Mouse (Mus musculus) MEL (cell line): ENCODE results near the gene Nck1. TPM values are rescaled to one million over a fixed set of nuclear protein-coding genes. Genes with fewer than 3 reads are reported as not detected.

Experiments used
- DNase-seq: peaks from one replicate; pipeline ENCODE4 v3.0.0; 2011; ENCODE audit warnings: low read depth, low spot score
- H3K27ac ChIP-seq: 2 replicates; pipeline ENCODE4 v1.5.1; 2012; ENCODE audit warnings: low read depth, mild to moderate bottlenecking, control low read depth, low read length, moderate library complexity; ENCODE audit not compliant: control insufficient read depth
- H3K27me3 ChIP-seq, 2 experiments: fragments of 150-350 bp in 1 of 2; sonication (generic) in 1 of 2; 2 replicates each; pipeline ENCODE4 v1.6.1; 2012; ENCODE audit warnings: low read length in 2 of 2, mild to moderate bottlenecking in 2 of 2, improper control_type of control experiment in 1 of 2, moderate library complexity in 1 of 2; ENCODE audit not compliant: insufficient read depth in 2 of 2, control insufficient read depth in 1 of 2
- H3K36me3 ChIP-seq, 2 experiments: 2 replicates each; pipeline ENCODE4 v1.6.1; 2012 to 2014; ENCODE audit warnings: low read length in 2 of 2, improper control_type of control experiment in 1 of 2, inconsistent platforms in 1 of 2, mild to moderate bottlenecking in 1 of 2; ENCODE audit not compliant: insufficient read depth in 2 of 2, control insufficient read depth in 1 of 2
- H3K4me1 ChIP-seq, 2 experiments: fragments of 150-350 bp in 1 of 2; sonication (generic) in 1 of 2; 2 replicates each; pipeline ENCODE4 v1.6.1; 2012; ENCODE audit warnings: low read length in 2 of 2, improper control_type of control experiment in 1 of 2, mild to moderate bottlenecking in 1 of 2; ENCODE audit not compliant: insufficient read depth in 2 of 2, control insufficient read depth in 1 of 2
- H3K4me3 ChIP-seq, 2 experiments: fragments of 150-350 bp in 1 of 2; sonication (generic) in 1 of 2; 2 replicates each; pipeline ENCODE4 v1.5.1; 2012; ENCODE audit warnings: low read depth in 2 of 2, low read length in 2 of 2, mild to moderate bottlenecking in 2 of 2, moderate library complexity in 2 of 2, control low read depth in 1 of 2, improper control_type of control experiment in 1 of 2; ENCODE audit not compliant: control insufficient read depth in 1 of 2, insufficient read depth in 1 of 2
- H3K79me2 ChIP-seq: 2 replicates; pipeline ENCODE4 v1.6.1; 2012; ENCODE audit warnings: mild to moderate bottlenecking, low read length, moderate library complexity; ENCODE audit not compliant: control insufficient read depth, poor library complexity, insufficient read depth
- H3K9ac ChIP-seq: 2 replicates; pipeline ENCODE4 v1.6.1; 2012; ENCODE audit warnings: low read depth, mild to moderate bottlenecking, control low read depth, low read length, moderate library complexity; ENCODE audit not compliant: control insufficient read depth, poor library complexity, severe bottlenecking
- H3K9me3 ChIP-seq: fragments of 150-350 bp; sonication (generic); replicated peaks from 2 replicates; pipeline ENCODE4 v1.6.1; 2012; ENCODE audit warnings: mild to moderate bottlenecking, low read length, improper control_type of control experiment, moderate library complexity; ENCODE audit not compliant: insufficient read depth
- BHLHE40 ChIP-seq: IDR thresholded peaks from 2 replicates; pipeline ENCODE4 v1.6.1; 2012; ENCODE audit warnings: low read depth, mild to moderate bottlenecking, inconsistent platforms, low read length, improper control_type of control experiment, borderline replicate concordance
- CHD1 ChIP-seq: IDR thresholded peaks from 2 replicates; pipeline ENCODE4 v1.6.1; 2012; ENCODE audit warnings: low read depth, mild to moderate bottlenecking, inconsistent platforms, low read length, improper control_type of control experiment
- CHD2 ChIP-seq: IDR thresholded peaks from 2 replicates; pipeline ENCODE4 v1.6.1; 2011; ENCODE audit warnings: low read length, improper control_type of control experiment
- CTCF ChIP-seq, 3 experiments: IDR thresholded peaks in 2 of 3; conservative IDR thresholded peaks in 1 of 3; 2 replicates each; pipeline ENCODE4 v1.5.1; 2011 to 2012; ENCODE audit warnings: low read length in 3 of 3, low read depth in 2 of 3, mild to moderate bottlenecking in 2 of 3, improper control_type of control experiment in 1 of 3, inconsistent platforms in 1 of 3, mixed read lengths in 1 of 3, moderate library complexity in 1 of 3; ENCODE audit not compliant: control insufficient read depth in 1 of 3, insufficient read depth in 1 of 3, poor library complexity in 1 of 3, severe bottlenecking in 1 of 3
- E2F4 ChIP-seq: IDR thresholded peaks from 2 replicates; pipeline ENCODE4 v1.6.1; 2011; ENCODE audit warnings: low read depth, low read length, improper control_type of control experiment, borderline replicate concordance
- ELF1 ChIP-seq: IDR thresholded peaks from 2 replicates; pipeline ENCODE4 v1.6.1; 2014; ENCODE audit warnings: low read depth, mild to moderate bottlenecking, inconsistent platforms, low read length, improper control_type of control experiment, moderate library complexity
- EP300 ChIP-seq, 2 experiments: IDR thresholded peaks; 2 replicates each; pipeline ENCODE4 v1.6.1; 2011; ENCODE audit warnings: improper control_type of control experiment in 2 of 2, low read length in 2 of 2, low read depth in 1 of 2, mild to moderate bottlenecking in 1 of 2
- ETS1 ChIP-seq: IDR thresholded peaks from 2 replicates; pipeline ENCODE4 v1.6.1; 2012; ENCODE audit warnings: low read depth, mild to moderate bottlenecking, inconsistent platforms, low read length, improper control_type of control experiment, moderate library complexity
- GABPA ChIP-seq: IDR thresholded peaks from 2 replicates; pipeline ENCODE4 v1.6.1; 2012; ENCODE audit warnings: low read depth, mild to moderate bottlenecking, inconsistent platforms, low read length, improper control_type of control experiment, moderate library complexity
- GATA1 ChIP-seq: IDR thresholded peaks from 2 replicates; pipeline ENCODE4 v1.6.1; 2011; ENCODE audit warnings: low read depth, low read length, improper control_type of control experiment
- HCFC1 ChIP-seq: IDR thresholded peaks from 2 replicates; pipeline ENCODE4 v1.6.1; 2012; ENCODE audit warnings: low read depth, mild to moderate bottlenecking, inconsistent platforms, low read length, improper control_type of control experiment, moderate library complexity
- JUND ChIP-seq: IDR thresholded peaks from 2 replicates; pipeline ENCODE4 v1.6.1; 2011; ENCODE audit warnings: low read depth, mild to moderate bottlenecking, improper control_type of control experiment, low read length
- KAT2A ChIP-seq: conservative IDR thresholded peaks from 2 replicates; pipeline ENCODE4 v1.6.1; 2012; ENCODE audit warnings: low read depth, low read length, improper control_type of control experiment, inconsistent platforms
- MAFK ChIP-seq: IDR thresholded peaks from 2 replicates; pipeline ENCODE4 v1.6.1; 2011; ENCODE audit warnings: low read depth, mild to moderate bottlenecking, low read length, improper control_type of control experiment, borderline replicate concordance
- MAX ChIP-seq: IDR thresholded peaks from 2 replicates; pipeline ENCODE4 v1.6.1; 2011; ENCODE audit warnings: low read length, improper control_type of control experiment
- MEF2A ChIP-seq: IDR thresholded peaks from 2 replicates; pipeline ENCODE4 v1.6.1; 2014; ENCODE audit warnings: low read depth, mild to moderate bottlenecking, inconsistent platforms, low read length, improper control_type of control experiment; ENCODE audit not compliant: poor library complexity, insufficient replicate concordance, severe bottlenecking; ENCODE audit errors: extremely low read depth
- MXI1 ChIP-seq: IDR thresholded peaks from 2 replicates; pipeline ENCODE4 v1.6.1; 2011; ENCODE audit warnings: mild to moderate bottlenecking, low read depth, low read length, improper control_type of control experiment
- MYB ChIP-seq: IDR thresholded peaks from 2 replicates; pipeline ENCODE4 v1.6.1; 2011; ENCODE audit warnings: mild to moderate bottlenecking, low read depth, low read length, improper control_type of control experiment
- MYC ChIP-seq: IDR thresholded peaks from 2 replicates; pipeline ENCODE4 v1.6.1; 2011; ENCODE audit warnings: low read depth, mild to moderate bottlenecking, low read length, improper control_type of control experiment, moderate library complexity
- NELFE ChIP-seq: IDR thresholded peaks from 2 replicates; pipeline ENCODE4 v1.6.1; 2011; ENCODE audit warnings: low read depth, low read length, improper control_type of control experiment
- NRF1 ChIP-seq: IDR thresholded peaks from 2 replicates; pipeline ENCODE4 v1.6.1; 2014; ENCODE audit warnings: low read depth, mild to moderate bottlenecking, inconsistent platforms, low read length, improper control_type of control experiment, moderate library complexity; ENCODE audit not compliant: poor library complexity, insufficient read depth, severe bottlenecking
- POLR2AphosphoS2 ChIP-seq: IDR thresholded peaks from 2 replicates; pipeline ENCODE4 v1.6.1; 2011; ENCODE audit warnings: low read length, improper control_type of control experiment
- POLR2AphosphoS5 ChIP-seq: IDR thresholded peaks from 2 replicates; pipeline ENCODE4 v1.6.1; 2012; ENCODE audit warnings: low read depth, borderline replicate concordance, mild to moderate bottlenecking, inconsistent platforms, low read length, moderate library complexity, mixed read lengths
- RAD21 ChIP-seq: IDR thresholded peaks from 2 replicates; pipeline ENCODE4 v1.6.1; 2011; ENCODE audit warnings: mild to moderate bottlenecking, low read depth, low read length, improper control_type of control experiment
- RCOR1 ChIP-seq: IDR thresholded peaks from 2 replicates; pipeline ENCODE4 v1.6.1; 2012; ENCODE audit warnings: low read depth, mild to moderate bottlenecking, inconsistent platforms, low read length, improper control_type of control experiment
- SIN3A ChIP-seq: IDR thresholded peaks from 2 replicates; pipeline ENCODE4 v1.6.1; 2012; ENCODE audit warnings: low read length, improper control_type of control experiment, inconsistent platforms
- SMC3 ChIP-seq: IDR thresholded peaks from 2 replicates; pipeline ENCODE4 v1.6.1; 2011; ENCODE audit warnings: low read depth, low read length, improper control_type of control experiment
- TAL1 ChIP-seq: IDR thresholded peaks from 2 replicates; pipeline ENCODE4 v1.6.1; 2012; ENCODE audit warnings: mild to moderate bottlenecking, inconsistent platforms, low read length, moderate library complexity, mixed read lengths
- TCF12 ChIP-seq: IDR thresholded peaks from 2 replicates; pipeline ENCODE4 v1.6.1; 2014; ENCODE audit warnings: low read depth, mild to moderate bottlenecking, inconsistent platforms, low read length, improper control_type of control experiment, moderate library complexity
- USF1 ChIP-seq: IDR thresholded peaks from 2 replicates; pipeline ENCODE4 v1.6.1; 2014; ENCODE audit warnings: low read depth, mild to moderate bottlenecking, inconsistent platforms, low read length, improper control_type of control experiment, moderate library complexity
- ZC3H11A ChIP-seq: IDR thresholded peaks from 2 replicates; pipeline ENCODE4 v1.6.1; 2012; ENCODE audit warnings: low read depth, mild to moderate bottlenecking, inconsistent platforms, low read length, improper control_type of control experiment
- ZKSCAN1 ChIP-seq: IDR thresholded peaks from 2 replicates; pipeline ENCODE4 v1.6.1; 2012; ENCODE audit warnings: low read depth, mild to moderate bottlenecking, inconsistent platforms, low read length, improper control_type of control experiment, moderate library complexity
- ZMIZ1 ChIP-seq: IDR thresholded peaks from 2 replicates; pipeline ENCODE4 v1.6.1; 2012; ENCODE audit warnings: low read depth, mild to moderate bottlenecking, inconsistent platforms, low read length, improper control_type of control experiment, moderate library complexity
- ZNF384 ChIP-seq: IDR thresholded peaks from 2 replicates; pipeline ENCODE4 v1.6.1; 2012; ENCODE audit warnings: low read depth, mild to moderate bottlenecking, inconsistent platforms, low read length, improper control_type of control experiment
- polyA plus RNA-seq, 2 experiments: library from polyadenylated mRNA; stranded (reverse) in 1 of 2; unstranded in 1 of 2; fragments of >175 nt in 1 of 2; fragments of >200 nt in 1 of 2; gene quantifications; 2 replicates each; pipeline versions ENCODE4 v1.2.1 to v1.2.4; 2012; ENCODE audit warnings: low replicate concordance in 2 of 2, low read depth in 1 of 2; ENCODE audit not compliant: insufficient read length in 2 of 2, insufficient read depth in 1 of 2, missing spikeins in 1 of 2
- total RNA-seq: library from RNA; depleted of rRNA; stranded (reverse); fragments of 300-350 nt; gene quantifications from 2 replicates; pipeline ENCODE4 v1.2.3, GENCODE M21; 2012; rRNA removed

Gene Nck1
- 20.8 and 21.8 TPM in 2 replicates for total RNA-seq
- polyA plus RNA-seq = 10 to 100 TPM in 1 of 2 experiments, not detected in 1; 24.3 TPM

GRCm38 (mm10) chr9:100545715-100546593 is at the start of gene Nck1:
Gene Nck1 (minus strand): TSS chr9:100546134.
- peak within 1 kb of the TSS; percentile 69 for H3K27ac ChIP-seq
- peak; percentile 98 for DNase-seq
- peak within 1 kb of the TSS; percentile 76 to 91 for H3K4me3 ChIP-seq
- H3K27me3 ChIP-seq = no peaks in the 10 kb centered on the region
- peaks cover 3 to 10% of the 10 kb centered on the region in 2 experiments; a peak in 2 of 4 replicates for H3K4me1 ChIP-seq
- no peaks in the 10 kb centered on the region for H3K9me3 ChIP-seq
- H3K9ac ChIP-seq = peak within 1 kb of the TSS; percentile 88
- H3K36me3 ChIP-seq = peaks cover 0 to 20% of the 10 kb centered on the region in 2 experiments; a peak in 2 of 4 replicates
- H3K79me2 ChIP-seq = peaks cover 36% of the 10 kb centered on the region
- TF ChIP-seq EP300 (IDR thresholded peaks at IDR 0.05; ENCODE audit: low read depth in 1 of 2, low read length in 2 of 2) = no peak
- no peak for TF ChIP-seq CHD1
- TF ChIP-seq GATA1 = no peak
- TF ChIP-seq SMC3 = peak; percentile 56
- TF ChIP-seq ETS1 = no peak; the same call in 1 of the 2 replicates
- 0 out of 2 replicates have a peak, but pooled peaks have one; percentile 20 for TF ChIP-seq CHD2
- TF ChIP-seq RAD21 = peak; percentile 22
- 0 out of 2 replicates have a peak, but pooled peaks have one; percentile 6 for TF ChIP-seq ZNF384
- peak; percentile 74 for TF ChIP-seq NRF1
- no peak for TF ChIP-seq BHLHE40
- TF ChIP-seq GABPA = no peak
- TF ChIP-seq MYB = no peak
- peak; percentile 31; the same call in 1 of the 2 replicates for TF ChIP-seq USF1
- no peak for TF ChIP-seq MEF2A
- no peak for TF ChIP-seq TAL1
- no peak for TF ChIP-seq E2F4
- peak; percentile 35 for TF ChIP-seq TCF12
- no peak; the same call in 1 of the 2 replicates for TF ChIP-seq KAT2A
- TF ChIP-seq MAX = peak; percentile 49; the same call in 1 of the 2 replicates
- peak in 2 of 3 experiments; percentile 69 to 92; a peak in 5 of 6 replicates for TF ChIP-seq CTCF (IDR thresholded peaks at IDR 0.05 in 2 of 3, conservative IDR thresholded peaks at IDR 0.05 in 1 of 3; ENCODE audit: control insufficient read depth in 1 of 3, insufficient read depth in 1 of 3, low read depth in 2 of 3, low read length in 3 of 3, poor library complexity in 1 of 3, severe bottlenecking in 1 of 3)
- TF ChIP-seq POLR2AphosphoS5 = no peak
- peak; percentile 86 for TF ChIP-seq ZMIZ1
- TF ChIP-seq MXI1 = peak; percentile 48; the same call in 1 of the 2 replicates
- TF ChIP-seq SIN3A = no peak; the same call in 1 of the 2 replicates
- peak; percentile 22; the same call in 1 of the 2 replicates for TF ChIP-seq ELF1
- no peak for TF ChIP-seq RCOR1
- TF ChIP-seq JUND = no peak
- TF ChIP-seq MYC = no peak
- no peak for TF ChIP-seq ZKSCAN1
- TF ChIP-seq MAFK = no peak
- TF ChIP-seq HCFC1 = peak; percentile 75
- TF ChIP-seq ZC3H11A = 0 out of 2 replicates have a peak, but pooled peaks have one; percentile 7
- peak; percentile 68 for TF ChIP-seq POLR2AphosphoS2
- peak; percentile 92 for TF ChIP-seq NELFE
